Mouse (Mus musculus): ENCODE data around the gene Nat8f5. TPM values are rescaled to one million over a fixed set of nuclear protein-coding genes. Genes with fewer than 3 reads are reported as not detected.
"Not testable (repeated sequence)": the region's sequence is repeated elsewhere in the genome, so short reads cannot be mapped to it uniquely, and the experiment has no call there.

Nat8f5 gene
- total RNA-seq, 2 experiments from 2014 or later = 0.35 TPM; not detected in 1

- no peak for DNase-seq
- intact Hi-C loops (cut with DNase I; ENCODE audit: low total_unique reads) = loop anchor here (5.0 kb wide), 1 partner anchor 164 kb away; no protein-coding TSS in a partner anchor
Measured at GRCm38 (mm10) chr6:85838674-85839073, 17.9 kb upstream of the Nat8f5 start.

- intact Hi-C loops (cut with DNase I; ENCODE audit: low total_unique reads) = loop anchor here (5.0 kb wide), 1 partner anchor 165 kb away; no protein-coding TSS in a partner anchor
- DNase-seq = peak; percentile 22
Measured at GRCm38 (mm10) chr6:85837307-85837706, 16.5 kb upstream of the Nat8f5 start.

- intact Hi-C loops (cut with DNase I; ENCODE audit: low total_unique reads) = loop anchor here (5.0 kb wide), 1 partner anchor 165 kb away; no protein-coding TSS in a partner anchor
- peak; percentile 66 for DNase-seq
Measured at GRCm38 (mm10) chr6:85836827-85837226, 16.1 kb upstream of the Nat8f5 start.

GRCm38 (mm10) chr6:85836098-85836497, 15.3 kb upstream of the Nat8f5 start:
- intact Hi-C loops (cut with DNase I; ENCODE audit: low total_unique reads) = loop anchor here (5.0 kb wide), 1 partner anchor 166 kb away; no protein-coding TSS in a partner anchor
- DNase-seq = not testable (repeated sequence)

- DNase-seq = not testable (repeated sequence)
- intact Hi-C loops (cut with DNase I; ENCODE audit: low total_unique reads) = loop anchor here (5.0 kb wide), 1 partner anchor 167 kb away; no protein-coding TSS in a partner anchor
Measured at GRCm38 (mm10) chr6:85835104-85835503, 14.3 kb upstream of the Nat8f5 start.

- DNase-seq = not testable (repeated sequence)
- intact Hi-C loops (cut with DNase I; ENCODE audit: low total_unique reads) = loop anchor here (5.0 kb wide), 2 partner anchors 68 to 168 kb away; partner anchors contain the start of gene Nat8f4
Measured at GRCm38 (mm10) chr6:85834504-85835100, 13.8 kb upstream of the Nat8f5 start.

GRCm38 (mm10) chr6:85831796-85832321, 11.1 kb upstream of the Nat8f5 start, which contains the start of gene Nat8:
TSS of gene Nat8 (minus strand) at chr6:85832082.
- DNase-seq = no peak
- intact Hi-C loops (cut with DNase I; ENCODE audit: low total_unique reads) = loop anchor here (5.0 kb wide), 1 partner anchor 70 kb away; the partner anchor contains the start of gene Nat8f4

- intact Hi-C loops (cut with DNase I; ENCODE audit: low total_unique reads) = no loop called here
- no peak for DNase-seq
Measured at GRCm38 (mm10) chr6:85829462-85829861, 8.7 kb upstream of the Nat8f5 start.

GRCm38 (mm10) chr6:85825886-85826285, 5.1 kb upstream of the Nat8f5 start:
- intact Hi-C loops (cut with DNase I; ENCODE audit: low total_unique reads) = no loop called here
- no peak for DNase-seq

- DNase-seq = no peak
- intact Hi-C loops (cut with DNase I; ENCODE audit: low total_unique reads) = no loop called here
Measured at GRCm38 (mm10) chr6:85823382-85824090, 2.8 kb upstream of the Nat8f5 start.

- no peak for DNase-seq
- intact Hi-C loops (cut with DNase I; ENCODE audit: low total_unique reads) = no loop called here
Measured at GRCm38 (mm10) chr6:85822286-85822685, 1.5 kb upstream of the Nat8f5 start.

- no peak for DNase-seq
- intact Hi-C loops (cut with DNase I; ENCODE audit: low total_unique reads) = no loop called here
Measured at GRCm38 (mm10) chr6:85818338-85818737, 2.4 kb downstream of the Nat8f5 start.

GRCm38 (mm10) chr6:85813339-85813738, 7.4 kb downstream of the Nat8f5 start:
- intact Hi-C loops (cut with DNase I; ENCODE audit: low total_unique reads) = no loop called here
- no peak for DNase-seq

- intact Hi-C loops (cut with DNase I; ENCODE audit: low total_unique reads) = not testable (repeated sequence)
Measured at GRCm38 (mm10) chr6:85810942-85811537, 9.7 kb downstream of the Nat8f5 start.

GRCm38 (mm10) chr6:85810514-85810913, 10.3 kb downstream of the Nat8f5 start:
- DNase-seq; intact Hi-C loops (cut with DNase I; ENCODE audit: low total_unique reads): not testable (repeated sequence)

More at GRCm38 (mm10) chr6:85810942-85811537, 9.7 kb downstream of the Nat8f5 start:
- not testable (repeated sequence) for DNase-seq

- intact Hi-C loops (cut with DNase I; ENCODE audit: low total_unique reads) = not testable (repeated sequence)
Measured at GRCm38 (mm10) chr6:85809784-85810183, 11.0 kb downstream of the Nat8f5 start.

GRCm38 (mm10) chr6:85803180-85803579, 17.6 kb downstream of the Nat8f5 start:
- DNase-seq; intact Hi-C loops (cut with DNase I; ENCODE audit: low total_unique reads): not testable (repeated sequence)

More at GRCm38 (mm10) chr6:85809784-85810183, 11.0 kb downstream of the Nat8f5 start:
- DNase-seq = not testable (repeated sequence)
